7 mouse cellular contexts compared by ENCODE assay signal in genomic region chr6:31095943-31096714, GRCm38 (mm10).
A peak's percentile ranks its signal among the peaks of the same experiment; 100 is the strongest.
DNase-seq lines count a peak whose midpoint lies in the region; ATAC-seq and TF ChIP-seq lines count a peak whose summit lies in the region.

No protein-coding gene starts in this region.

- H3K4me3 ChIP-seq in E14TG2a.4 (replicated peaks; ENCODE audit: low read length) (peak overlapping the region; percentile 48; the same call in 1 of the 2 replicates), ES-E14 (ENCODE audit: insufficient read depth in 1 of 2, low read depth in 1 of 2, low read length in 2 of 2, poor library complexity in 1 of 2, severe bottlenecking in 1 of 2) (no peak overlapping the region)
- no peak overlapping the region for H3K4me3 ChIP-seq in embryonic facial prominence, embryonic 11.5 days (ENCODE audit: low read depth, low read length)
- H3K4me3 ChIP-seq in heart, embryonic 15.5 days, result no peak overlapping the region
- H3K4me3 ChIP-seq in midbrain, embryonic 15.5 days, result no peak overlapping the region

- in situ Hi-C loops in ES-E14 (cut with MboI; ENCODE audit: low sequenced_read_pairs in 2 of 2, unreplicated experiment in 2 of 2), result no loop called here

- WGBS in embryonic facial prominence, embryonic 11.5 days, result 54% methylated on average over 21 of the region's 21 CpGs
- WGBS in heart, embryonic 15.5 days, result 45% methylated on average over 21 of the region's 21 CpGs
- 28% methylated on average over 21 of the region's 21 CpGs for WGBS in midbrain, embryonic 15.5 days

- H3K4me1 ChIP-seq in E14TG2a.4 (replicated peaks; ENCODE audit: low read depth, low read length), result peaks cover 16% of the 10 kb centered on the region
- no peaks in the 10 kb centered on the region for H3K4me1 ChIP-seq in ES-E14 (ENCODE audit: control insufficient read depth in 2 of 2, insufficient read depth in 2 of 2, low read length in 2 of 2, poor library complexity in 1 of 2)
- no peaks in the 10 kb centered on the region for H3K4me1 ChIP-seq in embryonic facial prominence, embryonic 11.5 days (ENCODE audit: control insufficient read depth, insufficient read depth, low read length)
- H3K4me1 ChIP-seq in heart, embryonic 15.5 days (replicated peaks), result peaks cover 33% of the 10 kb centered on the region
- H3K4me1 ChIP-seq in midbrain, embryonic 15.5 days, result peaks cover 18% of the 10 kb centered on the region

- H3K9me3 ChIP-seq in E14TG2a.4 (ENCODE audit: low read length) (no peaks in the 10 kb centered on the region), ES-E14 (ENCODE audit: control insufficient read depth, insufficient read depth, low read depth, low read length) (no peaks in the 10 kb centered on the region)
- H3K9me3 ChIP-seq in embryonic facial prominence, embryonic 11.5 days (replicated peaks; ENCODE audit: control insufficient read depth, low read length), result no peaks in the 10 kb centered on the region
- no peaks in the 10 kb centered on the region for H3K9me3 ChIP-seq in heart, embryonic 15.5 days (replicated peaks)
- H3K9me3 ChIP-seq in midbrain, embryonic 15.5 days, result no peaks in the 10 kb centered on the region

- no peak for ATAC-seq in embryonic facial prominence, embryonic 11.5 days (replicated peaks; ENCODE audit: insufficient number of reproducible peaks, low FRiP score, low TSS enrichment, low read depth)
- ATAC-seq in heart, embryonic 15.5 days (replicated peaks; ENCODE audit: insufficient number of reproducible peaks, insufficient read depth, low FRiP score, low read depth), result 0 out of 2 replicates have a peak, but pooled peaks have one; percentile 66
- ATAC-seq in midbrain, embryonic 15.5 days (replicated peaks), result peak; percentile 73
- ATAC-seq in erythroblast, adult 5-6 weeks (replicated peaks; ENCODE audit: low FRiP score, poor library complexity, severe bottlenecking), result no peak

- no peaks in the 10 kb centered on the region; the same call in 1 of the 2 replicates for H3K27me3 ChIP-seq in E14TG2a.4 (ENCODE audit: insufficient read depth, low read length)
- H3K27me3 ChIP-seq in embryonic facial prominence, embryonic 11.5 days (ENCODE audit: control insufficient read depth, insufficient read depth, low read length), result no peaks in the 10 kb centered on the region
- no peaks in the 10 kb centered on the region for H3K27me3 ChIP-seq in heart, embryonic 15.5 days
- H3K27me3 ChIP-seq in midbrain, embryonic 15.5 days (replicated peaks), result no peaks in the 10 kb centered on the region

- no peak overlapping the region for H3K4me2 ChIP-seq in embryonic facial prominence, embryonic 11.5 days (ENCODE audit: low read depth, low read length)
- H3K4me2 ChIP-seq in heart, embryonic 15.5 days, result peak overlapping the region; percentile 29
- H3K4me2 ChIP-seq in midbrain, embryonic 15.5 days, result no peak overlapping the region

- no peaks in the 10 kb centered on the region for H3K36me3 ChIP-seq in E14TG2a.4 (ENCODE audit: insufficient read depth, low read length)
- no peaks in the 10 kb centered on the region; the same call in 1 of the 2 replicates for H3K36me3 ChIP-seq in ES-E14 (ENCODE audit: control insufficient read depth, insufficient read depth, low read length, poor library complexity, severe bottlenecking)
- no peaks in the 10 kb centered on the region for H3K36me3 ChIP-seq in embryonic facial prominence, embryonic 11.5 days (replicated peaks; ENCODE audit: control insufficient read depth, insufficient read depth, low read depth, low read length)
- no peaks in the 10 kb centered on the region for H3K36me3 ChIP-seq in heart, embryonic 15.5 days
- H3K36me3 ChIP-seq in midbrain, embryonic 15.5 days (replicated peaks), result no peaks in the 10 kb centered on the region

- no peak overlapping the region for H3K27ac ChIP-seq in ES-E14 (ENCODE audit: insufficient read depth, low read depth, low read length, poor library complexity, severe bottlenecking)
- no peak overlapping the region for H3K27ac ChIP-seq in embryonic facial prominence, embryonic 11.5 days (replicated peaks; ENCODE audit: low read depth, low read length)
- peak overlapping the region; percentile 84 for H3K27ac ChIP-seq in heart, embryonic 15.5 days
- peak overlapping the region; percentile 60 for H3K27ac ChIP-seq in midbrain, embryonic 15.5 days

- 0 out of 2 replicates have a peak overlapping the region, but pooled peaks have one; percentile 18 for H3K9ac ChIP-seq in ES-E14 (ENCODE audit: insufficient read depth, low read depth, low read length, poor library complexity, severe bottlenecking)
- H3K9ac ChIP-seq in embryonic facial prominence, embryonic 11.5 days (replicated peaks; ENCODE audit: low read length), result no peak overlapping the region
- no peak overlapping the region for H3K9ac ChIP-seq in heart, embryonic 15.5 days
- no peak overlapping the region for H3K9ac ChIP-seq in midbrain, embryonic 15.5 days

- TF ChIP-seq CTCF in E14TG2a.4 (conservative IDR thresholded peaks at IDR 0.05; ENCODE audit: low read length), result no peak

- no peak for DNase-seq in ES-E14 (ENCODE audit: low read depth, low spot score)
- peak; percentile 31 for DNase-seq in embryonic facial prominence, embryonic 11.5 days (ENCODE audit: low spot score)
- DNase-seq in urinary bladder, postnatal 10 days (ENCODE audit: low spot score), result no peak

TF ChIP-seq in ES-E14, 5 proteins besides CTCF, POLR2A, EP300 and RAD21:
- TF ChIP-seq MAFK (IDR thresholded peaks at IDR 0.05; ENCODE audit: insufficient read depth, low read depth, low read length) (no peak), HCFC1 (IDR thresholded peaks at IDR 0.05; ENCODE audit: borderline replicate concordance, insufficient read depth, low read length) (no peak)
TF ChIP-seq in ES-E14: peak in this region for 0.

Comparison
In these comparisons a context has a peak if more than half of its experiments do, and no peak if none do; other contexts are left out.
1. H3K27ac ChIP-seq: peak in heart, embryonic 15.5 days (single experiment) and midbrain, embryonic 15.5 days (single experiment); none in ES-E14 (single experiment) and embryonic facial prominence, embryonic 11.5 days (single experiment).
2. ATAC-seq: peak in heart, embryonic 15.5 days (single experiment) and midbrain, embryonic 15.5 days (single experiment); none in embryonic facial prominence, embryonic 11.5 days (single experiment) and erythroblast, adult 5-6 weeks (single experiment).